Mouse (Mus musculus): Measurements from ENCODE around the gene Cbfb.

DNA sequence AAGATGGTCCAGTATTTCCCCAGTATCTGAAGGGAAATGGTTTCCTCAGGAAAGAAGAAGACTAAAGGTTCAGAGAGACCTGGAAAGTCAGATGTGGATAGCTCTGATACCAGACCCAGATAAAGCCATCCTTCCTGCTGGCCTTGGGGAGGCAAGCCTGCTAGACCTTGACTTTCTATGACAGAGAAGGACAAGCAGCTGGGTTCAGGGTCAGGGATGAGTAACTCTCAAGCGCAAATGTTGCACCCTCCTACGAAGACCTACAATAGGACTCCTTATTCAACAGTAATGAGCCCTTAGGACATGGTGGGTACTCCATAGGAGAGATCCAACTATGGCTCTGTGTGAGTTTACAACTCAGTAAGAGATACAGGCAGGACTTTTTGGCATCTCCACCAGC is 5.3 kb upstream of the Cbfb start:
- no peak for TF ChIP-seq TAL1 (IDR thresholded peaks at IDR 0.05; ENCODE audit: low read length)
- TF ChIP-seq GATA1 (IDR thresholded peaks at IDR 0.05; ENCODE audit: low read length): no peak

All from erythroblast, embryonic 14.5 days (primary cell).